Mouse (Mus musculus) hindbrain, postnatal 0 days (tissue): Measurements from ENCODE around the gene Clec1a. TPM values are rescaled to one million over a fixed set of nuclear protein-coding genes. Genes with fewer than 3 reads are reported as not detected.

Experiments used
- ATAC-seq: fragments of 200-750 bp; cut with Nextera tagmentation; 2 replicates; pipeline ENCODE4 v1.8.0; 2017; ENCODE audit warnings: mild to moderate bottlenecking, moderate TSS enrichment, moderate library complexity
- DNase-seq: peaks from one replicate; pipeline ENCODE4 v3.0.0-alpha.2; 2015; ENCODE audit warnings: low spot score
- H3K27ac ChIP-seq: fragments of 300-500 bp; sonication (generic); 2 replicates; pipeline ENCODE4 v1.5.1; 2014; ENCODE audit warnings: mild to moderate bottlenecking
- H3K27me3 ChIP-seq: fragments of 300-500 bp; sonication (generic); 2 replicates; pipeline ENCODE4 v1.6.1; 2014; ENCODE audit warnings: low read length, mixed read lengths; ENCODE audit not compliant: insufficient read depth
- H3K36me3 ChIP-seq: fragments of 300-500 bp; sonication (generic); 2 replicates; pipeline ENCODE4 v1.6.1; 2014; ENCODE audit warnings: low read length, mixed read lengths; ENCODE audit not compliant: insufficient read depth
- H3K4me1 ChIP-seq: fragments of 300-500 bp; sonication (generic); 2 replicates; pipeline ENCODE4 v1.6.1; 2014; ENCODE audit warnings: antibody characterized with exemption, low read length, mixed read lengths; ENCODE audit not compliant: insufficient read depth
- H3K4me2 ChIP-seq: fragments of 300-500 bp; sonication (generic); 2 replicates; pipeline ENCODE4 v1.6.1; 2014; ENCODE audit warnings: low read depth, mild to moderate bottlenecking, low read length, moderate library complexity, mixed read lengths
- H3K4me3 ChIP-seq: fragments of 300-500 bp; sonication (generic); 2 replicates; pipeline ENCODE4 v1.5.1; 2014; ENCODE audit warnings: low read length
- H3K9ac ChIP-seq: fragments of 300-500 bp; sonication (generic); replicated peaks from 2 replicates; pipeline ENCODE4 v1.6.1; 2014; ENCODE audit warnings: mild to moderate bottlenecking, low read length, moderate library complexity, mixed read lengths
- H3K9me3 ChIP-seq: fragments of 300-500 bp; sonication (generic); 2 replicates; pipeline ENCODE4 v1.6.1; 2016; ENCODE audit warnings: low read length, mixed read lengths
- CTCF ChIP-seq: IDR thresholded peaks from 2 replicates; pipeline ENCODE4 v1.5.1; 2016; ENCODE audit warnings: antibody characterized with exemption, control low read depth, low read depth
- WGBS: fragments of 180-500 bp; shearing (Covaris S2); extraction: QIAGEN DNeasy Blood & Tissue Kit; methylation state at CpG from one replicate; pipeline ENCODE4 v1.1.7; 2014; 5-methylcytosine and 5-hydroxymethylcytosine counted together
- polyA plus RNA-seq: library from polyadenylated mRNA; unstranded; fragments of >200 nt; fragmentation: Nextera tagmentation; extraction: Ambion mirVana; gene quantifications from 2 replicates; pipeline ENCODE4 v1.2.1, GENCODE M21; 2015
- total RNA-seq: library from RNA; depleted of rRNA; stranded (reverse); fragments of >200 nt; gene quantifications from 2 replicates; pipeline ENCODE4 v1.2.3, GENCODE M21; 2014

Gene Clec1a
- total and polyA plus RNA-seq, 2 experiments from 2014 or later = 2.4 to 5.2 TPM

GRCm38 (mm10) chr6:129472627-129473026 is 20.8 kb upstream of the Clec1a start:
- H3K27me3 ChIP-seq = no peaks in the 10 kb centered on the region
- ATAC-seq = no peak
- no peak overlapping the region for H3K27ac ChIP-seq
- H3K4me1 ChIP-seq = no peaks in the 10 kb centered on the region
- no peak for TF ChIP-seq CTCF
- H3K4me2 ChIP-seq = no peak overlapping the region
- no peaks in the 10 kb centered on the region for H3K9me3 ChIP-seq
- H3K36me3 ChIP-seq = no peaks in the 10 kb centered on the region
- no peak overlapping the region for H3K4me3 ChIP-seq
- no peak for DNase-seq
- WGBS = 80% methylated on average over 5 of the region's 5 CpGs
- H3K9ac ChIP-seq = no peak overlapping the region

DNA sequence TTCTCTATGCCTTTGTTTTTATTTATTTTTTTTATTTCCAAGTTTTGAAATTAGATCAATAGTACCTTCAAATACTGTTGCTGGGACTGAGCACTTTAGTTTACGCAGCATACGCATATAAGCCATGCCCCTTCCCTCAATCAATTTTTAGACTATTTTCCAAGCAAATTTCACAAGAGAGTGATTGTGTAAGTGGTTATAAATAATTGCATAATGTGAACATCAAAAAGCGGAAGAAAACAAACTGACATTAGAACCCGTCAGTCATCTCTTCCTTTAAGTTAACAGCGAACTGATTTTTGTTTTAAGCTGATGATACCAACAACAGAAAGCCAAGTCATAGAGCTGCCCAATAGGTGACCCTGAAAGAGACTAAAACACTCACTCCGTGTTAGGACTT is 19.6 kb upstream of the Clec1a start:
- Histone ChIP-seq H3K9me3 (no peaks in the 10 kb centered on the region), H3K27me3 (no peaks in the 10 kb centered on the region), H3K4me1 (no peaks in the 10 kb centered on the region), H3K9ac (no peak overlapping the region), H3K4me3 (no peak overlapping the region), H3K4me2 (no peak overlapping the region), H3K36me3 (no peaks in the 10 kb centered on the region), H3K27ac (no peak overlapping the region)
- DNase-seq = no peak
- no peak for TF ChIP-seq CTCF
- ATAC-seq = no peak
- 94% methylated on average over 6 of the region's 6 CpGs for WGBS

DNA sequence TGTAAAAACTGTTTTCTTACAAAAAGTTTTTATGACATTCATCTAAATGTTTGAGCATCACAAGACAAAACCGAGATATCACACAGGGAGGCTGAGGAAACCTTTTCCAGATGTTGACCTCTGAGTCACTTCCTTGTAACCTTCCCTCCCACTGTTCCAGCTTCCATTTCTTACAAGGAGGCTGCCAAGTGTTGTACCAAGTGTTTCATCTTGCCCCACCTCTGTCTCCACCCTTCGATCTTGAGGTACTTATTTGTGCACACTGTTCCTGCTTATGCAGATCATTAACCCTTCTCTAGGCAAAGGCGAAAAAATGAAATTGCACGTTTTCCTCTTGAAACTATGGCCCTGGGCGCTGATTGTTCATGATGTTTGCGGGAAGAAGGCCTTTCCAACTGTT is 2.1 kb downstream of the Clec1a start:
- DNase-seq (no peak), ATAC-seq (no peak)
- Histone ChIP-seq H3K9ac (no peak overlapping the region), H3K4me1 (no peaks in the 10 kb centered on the region), H3K9me3 (no peaks in the 10 kb centered on the region), H3K27ac (no peak overlapping the region), H3K4me2 (no peak overlapping the region), H3K36me3 (no peaks in the 10 kb centered on the region), H3K27me3 (no peaks in the 10 kb centered on the region), H3K4me3 (no peak overlapping the region)
- WGBS = 86% methylated on average over 6 of the region's 6 CpGs
- TF ChIP-seq CTCF = no peak

- WGBS = 87% methylated on average over 2 of the region's 2 CpGs
- Histone ChIP-seq H3K9ac (no peak overlapping the region), H3K4me1 (no peaks in the 10 kb centered on the region), H3K36me3 (no peaks in the 10 kb centered on the region), H3K9me3 (no peaks in the 10 kb centered on the region), H3K4me2 (no peak overlapping the region), H3K27ac (no peak overlapping the region), H3K27me3 (no peaks in the 10 kb centered on the region), H3K4me3 (no peak overlapping the region)
- TF ChIP-seq CTCF = no peak
- DNase-seq (no peak), ATAC-seq (no peak)
Observed at GRCm38 (mm10) chr6:129438033-129438432, 13.8 kb downstream of the Clec1a start.

- Histone ChIP-seq H3K4me2 (no peak overlapping the region), H3K9me3 (no peaks in the 10 kb centered on the region), H3K9ac (no peak overlapping the region), H3K4me1 (no peaks in the 10 kb centered on the region), H3K27ac (no peak overlapping the region), H3K36me3 (no peaks in the 10 kb centered on the region), H3K27me3 (no peaks in the 10 kb centered on the region), H3K4me3 (no peak overlapping the region)
- DNase-seq (no peak), ATAC-seq (no peak)
- 90% methylated on average over 3 of the region's 3 CpGs for WGBS
- no peak for TF ChIP-seq CTCF
Observed at GRCm38 (mm10) chr6:129436025-129436424, 15.8 kb downstream of the Clec1a start.

DNA sequence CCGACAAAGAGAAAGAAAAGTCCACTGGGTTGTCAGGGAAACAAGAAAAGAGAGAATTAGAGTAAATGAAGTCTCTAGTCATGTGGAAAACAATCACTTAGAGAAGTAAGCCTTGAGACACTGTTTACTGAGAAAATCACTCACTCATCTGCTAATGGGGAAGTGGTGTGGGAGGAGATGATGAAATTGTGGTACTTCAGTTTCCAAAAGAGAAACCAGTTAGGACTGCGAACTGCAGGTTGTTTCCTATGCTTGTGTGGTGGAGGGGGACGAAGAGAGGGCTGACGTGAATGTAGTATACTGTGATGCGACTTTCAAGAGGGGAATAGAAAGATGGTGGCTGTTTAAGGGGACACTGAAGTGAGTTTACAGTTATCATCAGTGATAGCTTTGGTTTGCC is 17.6 kb downstream of the Clec1a start:
- no peaks in the 10 kb centered on the region for H3K4me1 ChIP-seq
- TF ChIP-seq CTCF = no peak
- no peaks in the 10 kb centered on the region for H3K9me3 ChIP-seq
- DNase-seq (no peak), ATAC-seq (no peak)
- no peak overlapping the region for H3K9ac ChIP-seq
- no peak overlapping the region for H3K27ac ChIP-seq
- H3K36me3 ChIP-seq = no peaks in the 10 kb centered on the region
- no peaks in the 10 kb centered on the region for H3K27me3 ChIP-seq
- WGBS = 61% methylated on average over 5 of the region's 5 CpGs
- H3K4me3 ChIP-seq = no peak overlapping the region
- no peak overlapping the region for H3K4me2 ChIP-seq

- no peak for TF ChIP-seq CTCF
- no peaks in the 10 kb centered on the region for H3K9me3 ChIP-seq
- H3K4me1 ChIP-seq = no peaks in the 10 kb centered on the region
- H3K4me2 ChIP-seq = no peak overlapping the region
- H3K27ac ChIP-seq = no peak overlapping the region
- H3K4me3 ChIP-seq = no peak overlapping the region
- 79% methylated on average over 4 of the region's 4 CpGs for WGBS
- ATAC-seq (no peak), DNase-seq (no peak)
- no peaks in the 10 kb centered on the region for H3K27me3 ChIP-seq
- H3K36me3 ChIP-seq = no peaks in the 10 kb centered on the region
- no peak overlapping the region for H3K9ac ChIP-seq
Observed at GRCm38 (mm10) chr6:129427281-129427680, 24.5 kb downstream of the Clec1a start.
